Mouse (Mus musculus) E14TG2a.4 (cell line): ENCODE results near the gene Rapgef3.

Source experiments
- H3K27me3 ChIP-seq: 2 replicates; pipeline ENCODE4 v1.6.1; 2014; ENCODE audit warnings: low read length, control low read depth; ENCODE audit not compliant: insufficient read depth
- H3K36me3 ChIP-seq: 2 replicates; pipeline ENCODE4 v1.6.1; 2014; ENCODE audit warnings: low read length, control low read depth; ENCODE audit not compliant: insufficient read depth
- H3K4me1 ChIP-seq: replicated peaks from 2 replicates; pipeline ENCODE4 v1.6.1; 2014; ENCODE audit warnings: low read depth, low read length, control low read depth
- H3K4me3 ChIP-seq: replicated peaks from 2 replicates; pipeline ENCODE4 v1.5.1; 2014; ENCODE audit warnings: mild to moderate bottlenecking, low read length
- H3K9me3 ChIP-seq: 2 replicates; pipeline ENCODE4 v1.6.1; 2014; ENCODE audit warnings: low read length, control low read depth
- CTCF ChIP-seq: conservative IDR thresholded peaks from 2 replicates; pipeline ENCODE4 v1.5.1; 2014; ENCODE audit warnings: low read length
- NANOG ChIP-seq: IDR thresholded peaks from 2 replicates; pipeline ENCODE4 v1.6.1; 2014; ENCODE audit warnings: borderline replicate concordance, low read length, mixed read lengths
- POU5F1 ChIP-seq: IDR thresholded peaks from 2 replicates; pipeline ENCODE4 v1.6.1; 2014; ENCODE audit warnings: low read length, borderline replicate concordance

Gene Rapgef3

DNA sequence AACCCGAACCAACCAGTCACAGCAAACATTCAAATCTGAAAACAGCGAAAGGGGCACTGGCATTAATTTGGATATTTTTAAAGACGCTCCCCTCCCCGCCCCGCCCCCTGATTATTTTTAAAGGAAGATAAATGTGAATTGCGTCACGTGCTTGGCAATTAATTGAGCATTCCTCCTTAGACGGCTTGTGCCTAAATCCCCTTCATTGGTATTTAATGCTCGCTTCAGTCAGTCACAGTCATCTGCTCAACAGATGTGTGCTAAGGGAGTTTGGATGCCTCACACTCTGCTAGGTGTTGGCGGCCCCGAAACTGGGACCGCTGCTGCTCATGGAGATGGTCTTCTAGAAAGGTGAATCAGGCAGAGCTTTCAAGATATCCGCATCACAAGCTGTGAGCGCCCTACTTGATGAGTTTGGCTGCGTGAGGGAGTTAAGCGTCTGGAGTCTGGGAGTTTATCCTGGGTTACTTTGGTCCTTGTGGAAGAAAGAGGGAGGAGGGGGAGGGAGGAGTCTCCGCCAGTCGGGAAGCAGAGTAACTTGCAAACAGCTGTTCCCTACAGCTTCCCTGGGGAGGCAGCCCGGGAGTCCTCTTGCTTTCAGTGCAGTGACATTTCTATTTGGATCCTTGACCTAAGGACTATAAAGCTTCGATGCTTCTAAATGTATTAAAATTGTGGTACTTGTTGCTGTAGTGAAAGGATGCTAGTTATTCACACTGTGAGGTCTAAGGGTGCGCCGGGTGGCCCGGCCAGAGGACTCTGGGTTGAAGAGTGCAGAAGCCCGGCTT is 14.4 kb upstream of the Rapgef3 start:
- peaks cover 30% of the 10 kb centered on the region for H3K27me3 ChIP-seq
- H3K9me3 ChIP-seq = no peaks in the 10 kb centered on the region
- peak overlapping the region; percentile 68 for H3K4me3 ChIP-seq
- peaks cover 43% of the 10 kb centered on the region for H3K4me1 ChIP-seq
- H3K36me3 ChIP-seq = no peaks in the 10 kb centered on the region
- TF ChIP-seq POU5F1 (no peak), NANOG (no peak), CTCF (no peak)

DNA sequence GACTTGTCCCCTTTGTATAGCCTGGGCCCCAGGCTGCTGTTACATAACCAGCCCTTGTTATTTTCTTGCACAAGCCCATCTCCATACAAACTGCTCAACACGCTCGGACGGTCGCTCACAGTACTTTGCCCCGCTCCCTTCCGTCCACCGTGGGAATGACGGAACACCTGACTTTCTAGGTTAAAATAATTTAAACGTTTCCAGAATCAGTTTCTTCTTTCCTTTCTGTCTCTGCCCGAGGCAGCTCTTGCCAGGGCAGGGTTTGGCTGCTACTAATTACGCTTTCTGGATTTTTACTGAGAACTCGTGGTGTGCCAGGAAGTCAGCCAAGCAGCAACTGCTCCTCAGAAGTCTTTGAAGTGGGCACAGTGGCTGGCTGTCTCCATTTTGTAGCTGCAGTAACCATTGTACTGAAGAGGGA is 12.8 kb upstream of the Rapgef3 start:
- peaks cover 29% of the 10 kb centered on the region for H3K4me1 ChIP-seq
- no peaks in the 10 kb centered on the region for H3K9me3 ChIP-seq
- no peak overlapping the region for H3K4me3 ChIP-seq
- H3K36me3 ChIP-seq = no peaks in the 10 kb centered on the region
- H3K27me3 ChIP-seq = peaks cover 30% of the 10 kb centered on the region
- TF ChIP-seq CTCF = no peak

DNA sequence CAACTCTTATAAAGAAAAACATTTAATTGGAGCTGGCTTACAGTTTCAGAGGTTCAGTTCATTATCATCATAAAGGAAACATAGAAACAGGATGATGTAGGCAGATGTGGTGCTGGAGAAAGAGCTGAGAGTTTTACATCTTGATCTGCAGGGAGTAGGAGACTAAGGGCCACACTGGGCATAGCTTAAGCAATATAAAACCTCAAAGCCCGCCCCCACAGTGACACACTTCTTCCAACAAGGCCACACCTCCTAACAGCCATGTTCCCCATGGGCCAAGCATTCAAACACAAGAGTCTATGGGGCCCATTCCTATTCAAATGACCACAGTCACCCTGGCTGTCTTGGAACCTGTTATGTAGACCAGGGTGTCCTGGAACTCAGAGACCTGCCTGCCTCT is 11.8 kb upstream of the Rapgef3 start:
- TF ChIP-seq POU5F1 (no peak), NANOG (no peak), CTCF (no peak)

DNA sequence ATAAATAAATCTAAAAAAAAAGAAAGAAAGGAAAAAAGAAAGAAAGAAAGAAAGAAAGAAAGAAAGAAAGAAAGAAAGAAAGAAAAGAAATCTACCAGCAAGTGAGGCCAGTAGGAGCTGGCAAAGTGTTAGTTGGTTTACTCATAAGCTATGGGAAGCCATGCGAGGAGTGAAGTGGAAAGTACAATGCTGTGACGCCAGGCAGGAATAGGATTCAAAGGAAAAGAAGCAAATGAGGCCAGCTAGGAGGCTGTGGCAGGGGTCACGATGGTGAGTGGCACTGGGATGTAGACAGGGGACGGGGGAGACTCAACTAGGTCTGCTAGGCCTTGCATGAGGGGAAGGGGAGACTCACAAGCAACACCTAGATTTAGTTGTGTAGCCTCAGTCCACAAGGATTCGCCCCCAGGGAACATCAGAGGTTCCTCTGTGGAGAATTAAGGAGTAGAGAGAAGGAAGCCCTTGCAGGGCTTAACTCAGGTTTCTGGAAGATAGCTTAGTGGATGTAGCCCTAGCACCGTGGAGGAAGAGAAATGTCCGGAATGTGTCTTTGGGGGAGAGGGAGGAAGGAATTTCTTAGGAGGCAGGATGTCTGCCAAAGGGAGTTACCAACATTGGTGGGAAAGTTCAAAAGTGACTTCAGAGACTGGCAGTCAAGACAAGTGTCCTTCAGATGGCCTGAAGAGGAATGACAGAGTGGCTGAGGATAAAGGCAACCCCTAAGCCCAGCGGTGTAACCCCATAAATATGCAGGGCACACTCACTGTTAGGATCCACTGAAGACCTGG is 10.7 kb upstream of the Rapgef3 start, which contains the start of gene Slc48a1:
Gene Slc48a1 (plus strand): TSS at position 210 of the 788 bp plus-strand sequence.
- peaks cover 38% of the 10 kb centered on the region for H3K27me3 ChIP-seq
- H3K4me1 ChIP-seq = peaks cover 32% of the 10 kb centered on the region
- H3K4me3 ChIP-seq = no peak within 1 kb of the TSS
- H3K36me3 ChIP-seq = no peaks in the 10 kb centered on the region
- TF ChIP-seq NANOG (no peak), POU5F1 (no peak), CTCF (no peak)
- H3K9me3 ChIP-seq = no peaks in the 10 kb centered on the region

More for the DNA sequence above, 11.8 kb upstream of the Rapgef3 start:
- H3K9me3 ChIP-seq = no peaks in the 10 kb centered on the region
- H3K4me1 ChIP-seq = peaks cover 28% of the 10 kb centered on the region
- peaks cover 33% of the 10 kb centered on the region for H3K27me3 ChIP-seq
- H3K36me3 ChIP-seq = no peaks in the 10 kb centered on the region
- H3K4me3 ChIP-seq = no peak overlapping the region

DNA sequence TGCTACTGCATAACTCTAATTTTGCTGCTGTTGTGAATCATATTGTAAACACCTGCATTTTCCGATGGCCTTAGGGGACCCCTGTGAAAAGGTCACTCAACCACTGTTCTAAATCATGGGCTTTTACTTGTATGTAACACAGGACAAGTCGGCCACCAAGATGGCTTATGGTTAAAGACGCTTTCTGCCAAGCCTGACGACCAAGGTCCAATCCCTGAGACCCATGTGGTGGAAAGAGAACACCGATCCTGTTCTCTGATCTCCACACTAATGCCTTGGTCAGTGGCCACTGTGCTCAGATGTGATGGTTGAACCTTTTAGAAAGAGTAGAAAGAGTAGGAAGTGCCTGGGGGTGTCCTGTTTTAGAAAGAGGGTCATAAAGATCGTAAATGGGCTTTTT is 9.1 kb upstream of the Rapgef3 start:
- H3K9me3 ChIP-seq = no peaks in the 10 kb centered on the region
- H3K36me3 ChIP-seq = no peaks in the 10 kb centered on the region
- H3K27me3 ChIP-seq = peaks cover 37% of the 10 kb centered on the region
- H3K4me1 ChIP-seq = peaks cover 28% of the 10 kb centered on the region
- TF ChIP-seq NANOG = no peak
- no peak for TF ChIP-seq CTCF
- TF ChIP-seq POU5F1 = no peak
- no peak overlapping the region for H3K4me3 ChIP-seq

DNA sequence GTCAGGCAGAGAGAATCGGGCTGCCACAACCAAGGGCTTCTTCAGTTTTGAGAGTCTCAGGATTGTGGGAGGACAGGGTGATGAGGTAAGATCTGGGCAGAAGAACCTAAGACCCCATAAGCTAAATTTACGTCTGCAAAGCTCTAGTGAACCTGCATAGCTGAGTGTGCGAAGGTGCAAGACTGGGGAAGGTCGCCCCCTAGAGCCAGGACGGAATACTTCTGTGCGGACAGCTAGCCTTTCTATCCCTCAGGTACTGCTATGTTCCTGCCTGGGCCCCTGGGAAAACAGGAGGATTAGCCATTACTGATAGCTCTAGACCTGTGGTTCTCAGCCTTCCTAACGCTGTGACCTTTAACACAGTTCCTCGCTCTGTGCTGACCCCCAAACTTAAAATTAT is 8.7 kb upstream of the Rapgef3 start:
- peak; percentile 68 for TF ChIP-seq CTCF
- TF ChIP-seq POU5F1 = no peak
- no peak for TF ChIP-seq NANOG
- Histone ChIP-seq H3K4me1 (peaks cover 24% of the 10 kb centered on the region), H3K4me3 (no peak overlapping the region), H3K27me3 (peaks cover 36% of the 10 kb centered on the region), H3K9me3 (no peaks in the 10 kb centered on the region), H3K36me3 (no peaks in the 10 kb centered on the region)

DNA sequence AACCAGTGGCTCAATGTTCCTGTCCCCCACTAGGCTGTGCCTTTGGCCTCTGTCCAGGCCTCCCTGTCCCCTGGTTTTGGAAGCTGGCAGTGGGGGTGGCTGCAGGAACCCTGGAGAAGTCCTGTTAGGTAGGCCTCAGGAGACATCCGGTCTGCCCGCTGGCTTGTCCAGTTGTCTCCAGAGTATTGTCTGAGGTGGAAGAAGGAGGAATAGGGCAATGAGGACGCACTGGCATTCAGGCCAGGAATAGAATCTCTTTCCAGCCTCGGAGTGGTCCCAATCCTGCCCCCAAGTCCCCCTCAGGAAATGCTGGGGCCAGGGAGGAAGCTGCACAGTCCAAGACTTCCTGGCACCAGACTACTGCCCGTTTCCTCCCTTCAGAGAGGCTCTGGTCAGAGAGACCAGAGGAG is 6.2 kb upstream of the Rapgef3 start:
- H3K27me3 ChIP-seq = peaks cover 60% of the 10 kb centered on the region
- H3K36me3 ChIP-seq = no peaks in the 10 kb centered on the region
- no peaks in the 10 kb centered on the region for H3K9me3 ChIP-seq
- no peak overlapping the region for H3K4me3 ChIP-seq
- TF ChIP-seq CTCF (no peak), NANOG (no peak), POU5F1 (no peak)
- peaks cover 26% of the 10 kb centered on the region for H3K4me1 ChIP-seq

DNA sequence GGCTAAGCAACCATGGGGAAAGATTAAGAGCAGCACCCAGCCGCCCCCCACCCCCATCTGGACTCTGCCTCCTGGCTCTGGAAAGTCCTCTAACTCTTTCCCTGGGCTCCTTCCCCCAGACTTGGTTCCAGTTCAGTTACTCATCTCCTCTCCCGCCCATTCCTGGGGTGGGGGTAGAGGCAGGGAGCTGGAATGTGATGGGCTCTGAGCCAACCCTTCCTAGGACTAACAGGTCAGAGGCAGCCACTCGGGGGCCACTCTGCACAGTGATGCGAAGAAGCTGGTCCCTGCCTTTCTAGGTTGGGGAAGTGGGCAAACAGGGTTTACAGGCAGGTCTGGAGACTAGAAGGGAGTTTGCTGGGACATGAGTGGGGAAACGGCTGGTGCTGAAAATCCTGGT is 5.3 kb upstream of the Rapgef3 start:
- Histone ChIP-seq H3K36me3 (no peaks in the 10 kb centered on the region), H3K9me3 (no peaks in the 10 kb centered on the region), H3K27me3 (peaks cover 64% of the 10 kb centered on the region), H3K4me1 (peaks cover 35% of the 10 kb centered on the region), H3K4me3 (no peak overlapping the region)
- TF ChIP-seq POU5F1 (no peak), NANOG (no peak), CTCF (no peak)
